Mouse (Mus musculus): ENCODE data around the gene Plcb1. TPM values are rescaled to one million over a fixed set of nuclear protein-coding genes. Genes with fewer than 3 reads are reported as not detected.

Gene Plcb1
- polyA plus RNA-seq, 1 experiment from 2014 or later = 10.9 TPM

DNA sequence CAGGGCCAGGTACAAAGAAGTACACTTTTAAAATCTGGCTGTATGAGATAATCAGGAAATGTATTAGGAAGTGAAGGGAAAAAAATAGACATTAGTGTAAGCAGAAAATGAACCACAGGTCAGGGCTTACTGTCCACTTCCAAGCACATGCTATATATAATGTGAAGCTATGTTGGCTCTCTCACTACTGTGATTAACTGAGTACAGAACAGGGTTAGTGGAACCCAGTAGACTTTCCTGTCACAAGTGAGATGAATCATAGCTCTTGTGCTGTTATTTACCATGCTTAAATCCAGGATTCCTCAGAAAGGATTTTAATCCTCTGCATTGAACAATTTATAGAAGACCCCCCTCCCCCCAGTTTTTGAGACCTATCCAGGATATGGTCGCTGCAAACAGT is 668.6 kb downstream of the Plcb1 start:
- Histone ChIP-seq H3K9me3 (no peaks in the 10 kb centered on the region), H3K4me3 (replicated peaks) (no peak overlapping the region), H3K4me2 (replicated peaks) (no peak overlapping the region), H3K27me3 (replicated peaks) (no peaks in the 10 kb centered on the region), H3K9ac (no peak overlapping the region), H3K27ac (no peak overlapping the region), H3K36me3 (no peaks in the 10 kb centered on the region), H3K4me1 (replicated peaks) (no peaks in the 10 kb centered on the region)
- no peak for ATAC-seq
- 42% methylated on average over 1 of the region's 1 CpGs for WGBS

DNA sequence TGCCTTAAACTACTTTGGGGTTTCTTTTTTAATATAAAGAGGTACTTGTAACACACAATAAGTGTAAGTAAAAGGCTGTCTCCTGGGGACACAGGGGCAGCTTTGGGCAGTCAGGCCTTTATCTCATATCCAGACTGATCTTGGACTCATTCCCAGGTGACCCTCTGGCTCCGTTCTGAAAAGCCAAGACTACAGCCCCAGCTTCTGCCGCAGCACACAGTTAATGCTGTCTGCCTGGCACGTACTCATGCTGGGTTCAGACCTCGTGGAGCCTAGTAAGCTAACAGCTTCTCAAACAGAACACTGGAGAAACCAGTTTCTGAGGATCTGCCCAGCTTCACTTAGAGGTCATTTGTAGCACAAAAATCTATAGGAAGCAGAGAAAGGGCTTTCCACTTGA is 682.0 kb downstream of the Plcb1 start:
- WGBS = 52% methylated on average over 4 of the region's 4 CpGs

DNA sequence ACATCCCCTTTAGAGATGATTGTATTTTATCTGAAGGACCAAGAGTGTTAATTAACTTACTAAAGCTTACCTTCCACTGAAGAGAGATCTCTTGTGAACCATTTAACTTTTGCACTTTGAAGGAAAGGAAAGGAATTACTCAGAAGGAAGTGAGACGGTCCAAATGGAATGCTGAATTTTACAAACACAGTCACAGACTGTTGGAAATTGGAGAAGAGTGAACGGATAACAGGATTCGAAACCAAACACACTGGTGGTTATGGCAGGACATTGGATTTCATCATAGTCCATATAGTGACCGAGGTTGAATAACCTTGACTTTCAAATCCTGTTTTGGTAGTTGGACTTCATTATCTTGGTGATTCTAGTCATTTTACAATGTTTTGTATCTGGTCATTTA is 688.2 kb downstream of the Plcb1 start:
- WGBS = 64% methylated on average over 4 of the region's 4 CpGs
- no peaks in the 10 kb centered on the region for H3K4me1 ChIP-seq (replicated peaks)
- H3K36me3 ChIP-seq = no peaks in the 10 kb centered on the region
- no peak overlapping the region for H3K27ac ChIP-seq
- H3K9me3 ChIP-seq = no peaks in the 10 kb centered on the region
- no peak overlapping the region for H3K4me2 ChIP-seq (replicated peaks)
- no peak overlapping the region for H3K4me3 ChIP-seq (replicated peaks)
- no peaks in the 10 kb centered on the region for H3K27me3 ChIP-seq (replicated peaks)
- H3K9ac ChIP-seq = no peak overlapping the region
- no peak for ATAC-seq

More for the DNA sequence above, 682.0 kb downstream of the Plcb1 start:
- H3K9me3 ChIP-seq = no peaks in the 10 kb centered on the region
- H3K27ac ChIP-seq = no peak overlapping the region
- H3K4me3 ChIP-seq (replicated peaks) = no peak overlapping the region
- H3K36me3 ChIP-seq = no peaks in the 10 kb centered on the region
- ATAC-seq = no peak
- no peaks in the 10 kb centered on the region for H3K27me3 ChIP-seq (replicated peaks)
- H3K9ac ChIP-seq = no peak overlapping the region
- H3K4me1 ChIP-seq (replicated peaks) = no peaks in the 10 kb centered on the region
- H3K4me2 ChIP-seq (replicated peaks) = no peak overlapping the region

DNA sequence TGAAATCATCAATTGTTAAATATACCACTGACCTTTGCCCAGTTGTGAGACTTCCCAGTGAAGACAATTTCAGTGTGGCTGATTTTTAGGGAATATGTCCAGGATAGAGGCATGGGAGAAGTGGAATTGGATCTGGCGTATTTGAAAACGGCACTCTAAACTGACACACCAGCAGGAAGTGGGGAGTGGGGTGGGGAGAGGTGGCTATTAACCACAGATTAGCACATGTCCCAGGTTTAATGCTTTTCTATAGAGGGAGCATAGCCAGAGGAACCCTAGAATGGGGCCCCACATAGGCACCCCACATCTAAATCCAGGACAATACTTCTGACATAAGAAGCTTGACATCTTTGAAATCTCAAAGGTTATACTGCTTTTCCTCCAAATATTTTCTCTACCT is 699.4 kb downstream of the Plcb1 start:
- Histone ChIP-seq H3K9me3 (no peaks in the 10 kb centered on the region), H3K4me3 (replicated peaks) (no peak overlapping the region), H3K36me3 (no peaks in the 10 kb centered on the region), H3K27ac (no peak overlapping the region), H3K4me1 (replicated peaks) (no peaks in the 10 kb centered on the region), H3K9ac (no peak overlapping the region), H3K27me3 (replicated peaks) (no peaks in the 10 kb centered on the region), H3K4me2 (replicated peaks) (no peak overlapping the region)
- 62% methylated on average over 2 of the region's 2 CpGs for WGBS
- ATAC-seq = no peak

DNA sequence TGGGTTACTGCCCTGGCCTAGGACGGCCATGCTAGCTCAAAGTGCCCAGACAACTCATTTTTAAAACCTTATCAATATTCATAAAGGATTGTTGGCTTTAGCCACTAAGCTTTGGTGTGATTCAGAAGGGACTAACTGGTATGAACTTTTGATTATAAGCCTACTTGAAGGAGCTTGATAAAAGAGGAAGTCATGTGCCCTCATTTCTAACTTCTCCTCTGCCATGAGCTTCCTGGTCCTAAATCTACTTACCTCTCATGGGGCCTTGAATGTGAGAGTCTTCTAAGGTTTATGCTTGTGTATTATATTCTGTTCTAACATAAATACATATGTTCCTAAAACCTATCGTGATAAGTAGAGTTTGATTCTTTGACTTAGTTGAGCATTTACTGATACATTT is 702.4 kb downstream of the Plcb1 start:
- no peak for ATAC-seq
- WGBS = 91% methylated on average over 2 of the region's 2 CpGs
- no peak overlapping the region for H3K4me3 ChIP-seq (replicated peaks)
- no peak overlapping the region for H3K27ac ChIP-seq
- H3K9me3 ChIP-seq = no peaks in the 10 kb centered on the region
- H3K4me1 ChIP-seq (replicated peaks) = no peaks in the 10 kb centered on the region
- no peak overlapping the region for H3K9ac ChIP-seq
- H3K27me3 ChIP-seq (replicated peaks) = no peaks in the 10 kb centered on the region
- no peaks in the 10 kb centered on the region for H3K36me3 ChIP-seq
- no peak overlapping the region for H3K4me2 ChIP-seq (replicated peaks)

DNA sequence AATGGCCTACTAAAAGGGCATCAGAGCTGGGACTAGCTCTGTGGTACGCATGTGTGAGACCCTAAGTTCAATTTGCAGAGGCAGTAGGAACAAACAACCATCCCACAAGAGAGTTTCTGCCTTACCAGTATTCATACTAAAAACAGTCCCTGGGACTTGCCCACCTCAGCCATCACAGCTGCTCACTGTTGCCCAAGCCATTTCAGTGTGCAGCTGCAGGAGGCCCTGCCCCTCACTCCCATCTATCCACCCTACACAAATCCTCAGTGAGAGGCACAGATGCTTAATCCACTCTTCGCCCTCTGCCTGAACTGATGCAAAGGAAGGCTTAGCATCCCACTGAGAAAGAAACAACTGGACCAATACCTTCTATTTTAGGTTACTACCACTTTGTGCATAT is 703.3 kb downstream of the Plcb1 start:
- 87% methylated on average over 2 of the region's 2 CpGs for WGBS
- ATAC-seq = no peak

DNA sequence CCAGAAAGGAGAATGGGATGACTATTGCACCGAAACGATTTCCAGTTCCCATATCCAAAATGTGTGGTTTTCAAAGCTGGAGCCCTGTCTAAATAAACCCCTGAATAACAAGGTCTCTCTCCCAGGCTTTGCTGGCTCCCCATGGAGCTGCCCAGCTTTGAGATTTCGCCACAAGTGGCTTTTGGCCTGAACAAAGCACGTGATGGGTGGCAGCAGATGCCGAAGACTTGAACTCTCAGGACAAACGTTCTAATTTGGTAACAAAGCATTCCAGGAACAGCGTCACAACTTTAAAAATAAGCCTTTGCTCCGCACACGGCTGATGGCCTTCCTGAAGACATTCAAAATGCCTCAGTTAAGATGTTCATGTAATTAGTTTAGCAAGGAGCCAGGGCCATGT is 706.9 kb downstream of the Plcb1 start:
- 78% methylated on average over 9 of the region's 9 CpGs for WGBS
- H3K36me3 ChIP-seq = no peaks in the 10 kb centered on the region
- no peak for ATAC-seq
- H3K27ac ChIP-seq = no peak overlapping the region
- H3K4me1 ChIP-seq (replicated peaks) = no peaks in the 10 kb centered on the region
- no peak overlapping the region for H3K9ac ChIP-seq
- H3K9me3 ChIP-seq = no peaks in the 10 kb centered on the region
- no peak overlapping the region for H3K4me3 ChIP-seq (replicated peaks)
- H3K4me2 ChIP-seq (replicated peaks) = no peak overlapping the region
- H3K27me3 ChIP-seq (replicated peaks) = no peaks in the 10 kb centered on the region

More for the DNA sequence above, 703.3 kb downstream of the Plcb1 start:
- H3K9ac ChIP-seq = no peak overlapping the region
- no peaks in the 10 kb centered on the region for H3K9me3 ChIP-seq
- no peaks in the 10 kb centered on the region for H3K4me1 ChIP-seq (replicated peaks)
- no peak overlapping the region for H3K4me3 ChIP-seq (replicated peaks)
- H3K36me3 ChIP-seq = no peaks in the 10 kb centered on the region
- H3K27ac ChIP-seq = no peak overlapping the region
- no peak overlapping the region for H3K4me2 ChIP-seq (replicated peaks)
- H3K27me3 ChIP-seq (replicated peaks) = no peaks in the 10 kb centered on the region

DNA sequence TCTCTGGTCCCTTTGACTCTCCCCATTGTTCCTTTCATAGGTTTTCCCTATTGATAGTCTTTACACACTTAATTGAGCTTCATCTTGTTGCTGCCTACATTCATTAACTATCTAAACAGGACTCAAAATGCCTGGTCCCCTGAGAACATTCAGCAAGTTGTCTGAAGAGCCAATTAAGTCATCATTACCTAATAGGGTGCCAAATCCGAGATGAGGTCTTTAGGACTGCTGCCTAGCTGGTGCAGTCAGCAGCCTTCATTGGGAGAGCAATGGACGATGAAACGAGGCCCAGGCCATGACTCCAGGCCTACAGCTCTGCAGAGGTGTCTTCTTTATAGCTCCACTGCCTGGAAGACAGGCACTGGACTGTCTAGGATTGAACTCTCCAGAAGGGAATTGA is 710.7 kb downstream of the Plcb1 start:
- WGBS = 50% methylated on average over 3 of the region's 3 CpGs

DNA sequence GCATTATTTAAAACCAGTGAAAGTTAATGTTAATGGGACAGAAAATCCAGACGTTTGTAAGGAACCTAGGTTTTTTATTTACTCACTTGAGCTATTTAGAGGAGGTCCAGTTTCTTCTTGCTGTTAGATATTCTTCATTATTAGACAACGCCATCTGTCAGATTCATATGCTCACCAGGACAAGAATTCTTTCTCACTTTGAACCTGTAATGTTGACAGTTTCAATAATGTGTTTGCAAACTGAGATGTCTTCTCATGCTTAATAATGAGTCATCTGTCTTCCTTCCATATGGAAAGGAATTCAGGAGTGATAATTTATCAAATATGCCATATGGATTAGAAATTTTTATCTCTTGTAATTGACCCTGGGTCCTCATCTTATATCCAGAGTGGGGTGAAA is 711.4 kb downstream of the Plcb1 start:
- Histone ChIP-seq H3K36me3 (no peaks in the 10 kb centered on the region), H3K9me3 (no peaks in the 10 kb centered on the region), H3K4me3 (replicated peaks) (no peak overlapping the region), H3K4me2 (replicated peaks) (no peak overlapping the region), H3K4me1 (replicated peaks) (no peaks in the 10 kb centered on the region), H3K27me3 (replicated peaks) (no peaks in the 10 kb centered on the region), H3K27ac (no peak overlapping the region), H3K9ac (no peak overlapping the region)
- no peak for ATAC-seq
- WGBS = 64% methylated on average over 2 of the region's 2 CpGs

More for the DNA sequence above, 710.7 kb downstream of the Plcb1 start:
- H3K9me3 ChIP-seq = no peaks in the 10 kb centered on the region
- no peak overlapping the region for H3K9ac ChIP-seq
- H3K36me3 ChIP-seq = no peaks in the 10 kb centered on the region
- H3K4me1 ChIP-seq (replicated peaks) = no peaks in the 10 kb centered on the region
- H3K27me3 ChIP-seq (replicated peaks) = no peaks in the 10 kb centered on the region
- no peak overlapping the region for H3K27ac ChIP-seq
- H3K4me2 ChIP-seq (replicated peaks) = no peak overlapping the region
- no peak for ATAC-seq
- H3K4me3 ChIP-seq (replicated peaks) = no peak overlapping the region

DNA sequence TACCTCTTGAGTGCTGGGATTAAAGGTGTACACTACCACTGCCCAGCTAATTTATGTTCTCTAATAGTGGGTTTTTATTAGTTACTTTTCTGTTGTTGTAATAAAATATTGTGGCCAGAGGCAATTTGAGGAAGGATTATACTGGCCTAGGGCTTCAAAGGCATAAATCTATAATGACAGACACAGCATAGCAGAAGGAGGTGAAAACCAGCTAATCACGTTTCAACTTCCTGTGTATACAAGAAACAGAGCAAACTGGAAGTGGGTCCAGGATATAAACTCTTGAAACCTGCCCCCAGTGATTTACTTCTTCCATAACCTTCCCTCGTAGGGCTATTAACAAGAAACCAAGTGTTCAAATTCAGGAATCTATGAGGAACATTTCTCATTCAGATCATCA is 715.0 kb downstream of the Plcb1 start:
- H3K4me1 ChIP-seq (replicated peaks) = no peaks in the 10 kb centered on the region
- H3K27me3 ChIP-seq (replicated peaks) = no peaks in the 10 kb centered on the region
- H3K4me3 ChIP-seq (replicated peaks) = no peak overlapping the region
- no peaks in the 10 kb centered on the region for H3K9me3 ChIP-seq
- no peak overlapping the region for H3K4me2 ChIP-seq (replicated peaks)
- no peak overlapping the region for H3K9ac ChIP-seq
- 35% methylated on average over 2 of the region's 2 CpGs for WGBS
- no peak for ATAC-seq
- no peak overlapping the region for H3K27ac ChIP-seq
- H3K36me3 ChIP-seq = no peaks in the 10 kb centered on the region

DNA sequence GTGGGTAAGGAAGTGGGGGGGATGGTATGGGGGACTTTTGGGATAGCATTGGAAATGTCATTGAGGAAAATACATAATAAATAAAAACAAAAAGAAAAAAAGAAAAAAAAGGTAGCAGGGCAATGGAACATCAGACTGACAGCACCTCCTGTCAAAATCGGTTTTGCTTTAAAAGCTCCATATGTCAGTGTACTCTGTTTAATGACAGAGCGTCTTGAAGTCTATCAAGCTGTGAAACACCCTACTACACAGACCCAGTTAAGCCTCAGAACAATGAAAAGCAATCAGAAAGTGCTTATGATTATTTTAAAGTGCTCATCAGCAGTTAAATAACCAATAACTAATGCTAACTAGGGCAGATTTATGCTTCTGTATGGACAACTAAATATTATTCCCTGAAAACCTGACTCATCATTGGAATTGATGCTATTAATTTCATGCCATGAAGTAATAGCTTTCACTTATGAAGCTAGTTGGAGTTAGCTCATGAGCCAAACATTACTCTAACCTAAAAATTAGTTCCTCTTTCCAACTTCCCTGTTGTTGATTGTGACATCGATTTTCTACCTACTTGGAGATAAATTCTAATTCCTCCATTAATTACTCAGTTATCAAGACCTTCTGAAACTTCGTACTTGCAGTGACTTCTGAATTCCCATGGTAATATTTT is 717.6 kb downstream of the Plcb1 start:
- 84% methylated on average over 4 of the region's 4 CpGs for WGBS
- Histone ChIP-seq H3K27me3 (replicated peaks) (no peaks in the 10 kb centered on the region), H3K4me3 (replicated peaks) (no peak overlapping the region), H3K9ac (no peak overlapping the region), H3K27ac (no peak overlapping the region), H3K36me3 (no peaks in the 10 kb centered on the region), H3K9me3 (no peaks in the 10 kb centered on the region), H3K4me2 (replicated peaks) (no peak overlapping the region), H3K4me1 (replicated peaks) (no peaks in the 10 kb centered on the region)
- ATAC-seq = no peak

DNA sequence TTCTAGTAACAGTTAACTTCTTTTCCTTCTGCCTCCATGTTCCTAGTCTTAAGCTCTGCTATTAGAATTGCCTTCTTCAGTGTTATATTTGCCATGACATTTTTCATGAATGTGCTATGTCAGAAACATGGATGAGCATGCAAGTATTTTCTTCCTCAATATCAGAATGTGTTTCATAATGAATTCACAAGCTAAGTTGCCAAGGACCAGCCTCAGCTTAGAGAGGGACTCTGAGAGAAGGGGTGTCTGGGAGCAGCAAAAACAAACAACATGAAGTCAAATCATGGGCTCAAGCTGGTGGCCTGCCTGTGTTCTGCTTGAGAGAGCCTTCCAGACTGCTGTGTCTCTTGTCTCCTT is 718.1 kb downstream of the Plcb1 start:
- H3K4me3 ChIP-seq (replicated peaks) = no peak overlapping the region
- H3K9me3 ChIP-seq = no peaks in the 10 kb centered on the region
- no peak overlapping the region for H3K4me2 ChIP-seq (replicated peaks)
- H3K9ac ChIP-seq = no peak overlapping the region
- H3K27ac ChIP-seq = no peak overlapping the region
- no peaks in the 10 kb centered on the region for H3K36me3 ChIP-seq
- H3K27me3 ChIP-seq (replicated peaks) = no peaks in the 10 kb centered on the region
- H3K4me1 ChIP-seq (replicated peaks) = no peaks in the 10 kb centered on the region
- ATAC-seq = no peak

DNA sequence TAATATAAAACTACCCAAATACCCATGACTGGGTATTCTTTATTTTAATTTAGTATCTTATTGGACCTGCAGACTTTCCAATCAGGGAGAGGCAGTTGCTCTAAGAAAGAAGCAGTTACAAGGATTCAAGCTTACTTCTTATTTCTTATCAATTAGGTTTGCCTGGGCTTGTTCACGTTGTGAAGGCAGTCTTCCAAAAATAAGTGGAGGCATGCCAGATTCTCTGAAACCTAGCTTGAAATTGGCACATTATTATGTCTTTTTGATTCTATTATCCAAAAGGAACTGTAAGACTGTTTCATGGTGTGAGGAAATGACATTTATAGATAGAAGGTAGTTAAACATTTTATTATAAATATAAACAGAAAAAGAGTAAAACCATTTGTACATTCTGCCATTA is 721.2 kb downstream of the Plcb1 start:
- Histone ChIP-seq H3K4me3 (replicated peaks) (no peak overlapping the region), H3K4me2 (replicated peaks) (no peak overlapping the region), H3K36me3 (no peaks in the 10 kb centered on the region), H3K4me1 (replicated peaks) (no peaks in the 10 kb centered on the region), H3K27me3 (replicated peaks) (no peaks in the 10 kb centered on the region), H3K27ac (no peak overlapping the region), H3K9me3 (no peaks in the 10 kb centered on the region), H3K9ac (no peak overlapping the region)
- no peak for ATAC-seq
- 57% methylated on average over 1 of the region's 1 CpGs for WGBS

Measured in intestine, embryonic 15.5 days (tissue).